Mouse (Mus musculus) cerebellum, adult (tissue): ENCODE results near the gene Ccsap.

ENCODE experiments used
- ATAC-seq: cut with Nextera tagmentation; 2 replicates; pipeline ENCODE4 v1.9.2; 2017; ENCODE audit warnings: mild to moderate bottlenecking, moderate library complexity, mixed read lengths; ENCODE audit not compliant: insufficient number of reproducible peaks, low FRiP score, low TSS enrichment

Gene Ccsap

GRCm38 (mm10) chr8:123859648-123860259, at the start of gene Ccsap:
Ccsap (minus strand) TSS chr8:123860209.
- peak; percentile 67 for ATAC-seq

DNA sequence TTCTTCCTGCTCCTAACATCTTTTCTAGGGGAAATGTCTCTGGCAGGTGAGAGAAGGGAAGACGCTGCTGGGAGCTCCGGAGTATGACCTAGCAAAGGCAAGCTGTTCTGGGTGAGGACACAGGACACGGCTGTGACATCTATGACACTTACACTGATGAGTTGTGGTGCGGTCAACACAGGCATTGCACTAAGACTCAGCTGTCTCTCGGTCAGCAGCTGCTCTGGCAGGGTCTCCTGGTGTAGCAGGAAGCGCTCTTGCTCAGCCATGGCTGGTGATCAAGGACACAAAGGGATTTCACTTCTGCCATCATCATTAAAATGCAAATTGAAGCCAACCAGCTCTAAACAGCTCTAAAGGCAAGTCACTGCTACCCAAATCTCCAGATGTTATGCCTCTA, 47.6 kb upstream of the Ccsap start:
- no peak for ATAC-seq

DNA sequence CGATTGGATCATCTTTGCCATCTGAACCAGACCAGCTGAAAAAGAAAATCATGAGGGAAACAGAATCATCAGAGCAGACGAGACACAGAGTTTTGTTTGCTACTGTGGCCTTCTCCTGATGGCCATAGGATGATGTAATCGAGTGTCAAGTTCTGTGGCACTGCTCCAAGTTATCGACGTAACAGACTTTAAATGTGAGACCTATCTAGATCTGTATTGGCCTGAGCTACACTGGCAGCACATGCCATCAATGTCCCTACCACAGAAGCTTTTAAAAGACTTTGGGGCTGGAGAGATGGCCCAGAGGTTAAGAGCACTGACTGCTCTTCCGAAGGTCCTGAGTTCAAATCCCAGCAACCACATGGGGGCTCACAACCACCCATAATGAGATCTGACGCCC, 42.6 kb upstream of the Ccsap start:
- ATAC-seq = no peak

DNA sequence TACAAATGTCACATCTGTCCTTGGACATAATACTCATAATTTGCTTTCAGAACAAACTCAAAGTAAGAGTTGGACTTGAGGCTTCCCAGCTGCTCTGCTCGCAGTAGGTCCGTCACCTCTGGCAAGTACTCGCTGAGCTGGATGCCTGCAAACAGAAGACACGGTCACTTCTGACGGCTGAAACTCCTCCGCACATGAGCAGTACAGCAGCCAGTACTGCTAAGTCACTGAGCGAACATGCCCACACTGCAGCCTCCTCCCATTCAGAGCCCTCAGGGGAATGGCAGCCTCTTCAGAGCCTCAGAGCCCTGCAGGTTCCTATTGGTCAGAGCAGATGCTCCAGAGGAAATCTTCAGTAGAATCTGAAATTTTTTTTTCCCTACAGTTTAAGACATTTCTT, 39.4 kb upstream of the Ccsap start:
- no peak for ATAC-seq

GRCm38 (mm10) chr8:123898576-123898975, 38.6 kb upstream of the Ccsap start:
- ATAC-seq = no peak

DNA sequence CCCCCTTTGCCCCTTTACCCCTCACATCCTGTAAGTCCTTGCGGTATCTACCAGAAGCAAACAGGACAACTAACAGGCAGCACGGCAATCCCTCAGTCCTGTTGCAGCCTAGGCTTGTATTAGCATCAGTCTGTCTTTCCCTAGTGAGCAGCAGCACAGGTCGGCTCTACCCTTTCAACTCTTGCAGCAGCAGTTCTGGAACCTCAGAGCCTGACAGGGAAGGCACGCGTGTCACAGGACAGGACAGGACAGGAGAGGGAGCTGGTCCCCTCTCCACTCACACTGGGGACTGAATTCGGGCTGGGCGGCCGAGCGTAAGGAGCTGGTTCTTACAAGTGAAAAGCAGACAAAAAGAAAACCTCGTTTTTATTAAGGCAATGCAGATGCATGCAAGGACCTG, 36.8 kb upstream of the Ccsap start:
- ATAC-seq = no peak

DNA sequence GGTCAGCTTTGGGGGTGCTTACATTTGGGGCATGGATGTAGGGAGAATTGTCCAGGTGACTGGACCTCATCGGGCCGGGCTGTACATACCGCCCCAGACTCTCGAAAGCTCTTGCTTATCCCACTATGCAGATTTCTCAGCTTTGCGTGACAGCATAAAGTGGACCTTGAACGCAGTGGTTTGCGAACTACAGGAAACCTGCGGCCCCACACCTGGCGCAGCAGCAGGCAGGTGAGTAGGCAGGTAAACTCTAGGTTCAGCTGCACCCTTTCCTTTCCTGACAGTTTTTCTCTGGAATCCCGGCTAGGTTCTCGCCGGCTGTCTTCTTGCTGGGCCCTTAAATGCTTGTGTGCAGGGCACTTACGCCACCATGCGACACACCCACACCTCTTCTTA, 36.4 kb upstream of the Ccsap start:
- ATAC-seq = no peak

DNA sequence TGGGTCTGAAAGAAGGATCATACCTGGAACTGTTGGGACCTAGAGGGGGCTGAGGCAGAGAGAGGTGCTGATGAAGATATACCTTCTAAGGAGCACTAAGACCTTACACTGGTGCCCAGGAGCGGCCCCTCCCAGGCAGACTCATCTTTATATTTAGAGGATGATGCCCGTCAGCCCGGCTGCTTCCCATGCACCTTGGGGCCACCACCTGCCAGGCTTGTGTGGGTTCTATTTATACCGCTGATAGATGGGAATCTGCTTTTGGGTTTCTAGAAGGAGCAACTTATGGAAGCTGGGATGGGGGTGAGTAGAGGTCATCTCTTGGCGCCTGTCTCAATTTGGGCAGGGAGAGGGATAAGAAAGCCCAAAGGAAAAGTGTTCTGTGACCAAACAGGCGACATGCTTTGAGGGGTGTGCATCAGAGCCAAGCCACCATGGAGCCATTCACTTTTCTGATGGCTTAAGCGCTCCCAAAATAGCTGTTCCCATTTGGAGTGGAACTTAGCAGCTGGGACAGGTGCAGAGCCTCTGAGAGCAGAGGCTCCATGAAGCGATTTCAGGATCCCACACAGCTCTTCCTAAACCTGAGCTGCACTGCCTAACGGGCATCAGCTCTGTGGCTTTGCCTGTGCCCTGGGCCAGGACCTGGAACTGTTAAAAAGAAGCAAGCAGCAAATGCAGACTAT, 35.8 kb upstream of the Ccsap start:
- no peak for ATAC-seq

DNA sequence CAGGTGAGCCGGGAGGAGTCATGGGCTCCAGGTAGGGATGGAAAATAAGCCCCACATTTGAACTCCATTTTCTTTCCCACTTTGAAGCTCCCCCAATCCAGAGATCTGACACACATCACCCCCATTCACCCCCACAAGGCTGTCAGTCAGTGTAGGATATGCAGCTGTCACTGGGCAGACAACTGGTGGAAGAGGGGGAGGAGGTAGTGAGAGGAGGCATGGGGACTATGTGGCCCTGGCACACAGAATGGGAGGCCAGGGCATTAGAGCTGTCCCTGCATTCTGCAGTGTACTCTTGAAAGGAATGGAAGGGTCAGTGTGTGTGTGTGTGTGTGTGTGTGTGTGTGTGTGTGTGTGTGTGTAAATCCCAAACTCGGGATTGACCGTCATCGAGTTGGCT, 35.2 kb upstream of the Ccsap start:
- ATAC-seq = no peak

DNA sequence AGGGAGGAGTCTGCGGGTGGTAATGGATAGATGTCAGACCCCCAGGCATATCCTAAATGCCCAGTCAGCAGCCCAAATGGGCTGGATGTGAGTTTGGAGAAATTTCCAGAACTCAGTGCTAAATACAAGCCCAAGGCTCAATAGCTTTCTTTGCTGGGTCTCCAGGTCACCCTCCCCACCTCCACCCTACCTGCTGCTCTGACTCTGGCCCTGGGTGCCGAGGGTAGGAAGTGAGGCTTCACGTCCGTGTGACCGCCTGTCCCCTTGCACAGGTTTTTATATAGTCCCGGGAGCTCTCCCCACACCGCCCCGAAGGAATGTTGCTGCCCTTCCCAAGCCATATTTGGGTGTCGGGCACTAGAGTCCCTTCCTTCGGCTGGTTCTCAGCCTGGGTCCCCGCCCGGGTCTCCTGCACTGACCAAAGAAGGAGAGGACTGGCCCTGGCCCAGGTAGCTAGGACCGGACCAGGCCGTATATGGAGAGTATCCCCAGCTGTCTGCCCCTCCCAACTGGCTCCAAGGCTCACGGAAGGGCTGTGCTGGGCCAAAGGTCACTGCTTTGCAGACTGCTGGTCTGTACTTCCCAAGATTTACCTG, 34.6 kb upstream of the Ccsap start, which contains the start of gene Acta1:
TSS of gene Acta1 (minus strand) at position 250 of the 596 bp plus-strand sequence.
- ATAC-seq = no peak

GRCm38 (mm10) chr8:123893413-123893812, 33.4 kb upstream of the Ccsap start:
- no peak for ATAC-seq

DNA sequence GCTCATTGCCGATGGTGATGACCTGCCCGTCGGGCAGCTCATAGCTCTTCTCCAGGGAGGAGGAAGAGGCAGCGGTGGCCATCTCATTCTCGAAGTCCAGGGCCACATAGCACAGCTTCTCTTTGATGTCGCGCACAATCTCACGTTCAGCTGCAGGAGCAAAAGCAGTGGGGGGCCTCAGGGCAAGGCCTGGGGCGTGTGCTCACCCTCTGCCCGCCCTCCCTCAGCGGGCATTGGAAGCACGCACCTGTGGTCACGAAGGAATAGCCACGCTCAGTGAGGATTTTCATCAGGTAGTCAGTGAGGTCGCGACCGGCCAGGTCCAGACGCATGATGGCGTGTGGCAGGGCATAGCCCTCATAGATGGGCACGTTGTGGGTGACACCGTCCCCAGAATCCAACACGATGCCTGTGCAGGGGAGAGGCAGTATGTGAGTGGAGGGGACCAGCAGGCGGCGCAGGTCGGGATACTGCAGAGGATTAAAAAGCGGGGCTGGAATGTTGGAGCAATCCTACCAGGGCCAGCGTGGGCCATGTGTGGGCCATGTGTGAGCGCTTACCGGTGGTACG, 32.7 kb upstream of the Ccsap start:
- ATAC-seq = no peak

DNA sequence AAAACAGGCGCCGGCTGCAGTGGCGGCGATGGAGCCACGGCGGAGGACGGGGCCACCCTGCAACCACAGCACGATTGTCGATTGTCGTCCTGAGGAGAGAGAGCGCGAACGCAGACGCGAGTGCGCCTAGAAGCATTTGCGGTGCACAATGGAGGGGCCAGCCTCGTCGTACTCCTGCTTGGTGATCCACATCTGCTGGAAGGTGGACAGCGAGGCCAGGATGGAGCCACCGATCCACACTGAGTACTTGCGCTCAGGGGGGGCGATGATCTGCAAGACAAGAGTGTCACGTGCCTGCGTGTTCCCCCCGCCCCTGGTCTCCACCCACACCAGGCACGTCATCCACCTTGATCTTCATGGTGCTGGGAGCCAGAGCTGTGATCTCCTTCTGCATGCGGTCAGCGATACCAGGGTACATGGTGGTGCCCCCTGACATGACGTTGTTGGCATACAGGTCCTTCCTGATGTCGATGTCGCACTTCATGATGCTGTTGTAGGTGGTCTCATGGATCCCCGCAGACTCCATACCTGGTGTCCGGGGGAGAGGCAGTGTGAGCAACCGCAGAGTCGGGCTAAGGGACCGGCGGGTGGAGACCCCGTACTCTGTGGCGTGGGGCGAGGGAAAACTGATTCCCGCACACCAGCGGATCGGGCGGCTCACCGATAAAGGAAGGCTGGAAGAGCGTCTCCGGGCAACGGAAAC, 32.0 kb upstream of the Ccsap start:
- peak; percentile 77 for ATAC-seq

GRCm38 (mm10) chr8:123891271-123891670, 31.3 kb upstream of the Ccsap start:
- peak; percentile 23; the same call in 1 of the 2 replicates for ATAC-seq

- no peak for ATAC-seq
These were observed 29.8 kb upstream of the Ccsap start for GRCm38 (mm10) chr8:123889797-123890196.

GRCm38 (mm10) chr8:123887956-123888355, 27.9 kb upstream of the Ccsap start:
- no peak for ATAC-seq

DNA sequence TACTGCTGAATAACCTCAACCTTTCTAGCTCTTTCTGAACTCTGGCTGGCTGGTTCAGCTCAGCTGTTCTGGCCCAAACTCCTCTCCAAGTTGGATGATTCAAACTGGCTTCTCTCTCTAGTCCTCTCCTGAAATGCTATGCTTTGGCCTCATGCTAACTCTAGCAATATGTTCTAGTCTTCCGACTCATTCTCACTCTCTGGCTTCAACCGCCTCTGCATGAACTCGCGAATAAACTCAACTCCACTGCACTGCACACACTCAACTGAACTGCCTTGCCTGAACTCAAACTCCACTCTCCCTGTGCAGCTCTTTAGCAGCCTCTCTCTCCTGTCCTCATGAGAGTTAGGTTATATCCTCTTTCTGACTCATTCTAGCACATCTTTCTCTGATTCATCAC, 27.2 kb upstream of the Ccsap start:
- ATAC-seq = no peak

- ATAC-seq = no peak
These were observed 24.9 kb upstream of the Ccsap start for GRCm38 (mm10) chr8:123884721-123885565.

- ATAC-seq = no peak
These were observed 23.1 kb upstream of the Ccsap start for GRCm38 (mm10) chr8:123883094-123883493.

- no peak for ATAC-seq
These were observed 22.4 kb upstream of the Ccsap start for GRCm38 (mm10) chr8:123882412-123882811.
